Mouse (Mus musculus): ENCODE measurements around the gene Capn2. TPM values are rescaled to one million over a fixed set of nuclear protein-coding genes. Genes with fewer than 3 reads are reported as not detected.

The Capn2 gene
- polyA plus RNA-seq, 1 experiment from 2014 or later: 51.4 TPM

DNA sequence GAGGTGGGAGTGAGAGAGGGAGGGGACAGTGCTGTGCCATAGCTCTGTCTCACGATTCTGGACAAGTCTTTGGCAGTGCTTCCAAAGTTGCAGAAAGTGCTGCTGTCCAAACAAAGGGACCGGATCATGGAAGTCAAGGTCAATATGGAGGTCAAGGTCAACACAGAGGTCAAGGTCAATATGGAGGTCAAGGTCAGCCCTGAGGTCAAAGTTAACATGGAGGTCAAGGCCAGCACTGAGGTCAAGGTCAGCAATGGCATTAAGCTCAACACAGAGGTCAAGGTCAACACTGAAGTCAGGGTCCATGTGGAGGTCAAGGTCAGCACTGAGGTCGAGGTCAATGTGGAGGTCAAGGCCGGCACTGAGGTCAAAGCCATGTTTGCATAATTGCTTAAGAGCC lies 16.6 kb downstream of the Capn2 start:
- peaks cover 3% of the 10 kb centered on the region for H3K36me3 ChIP-seq (ENCODE audit: control insufficient read depth, insufficient read depth, low read length)
- no peak overlapping the region for H3K9ac ChIP-seq (ENCODE audit: low read depth, low read length)
- no peak overlapping the region for H3K4me2 ChIP-seq
- peaks cover 53% of the 10 kb centered on the region for H3K4me1 ChIP-seq (replicated peaks; ENCODE audit: control insufficient read depth, insufficient read depth, low read length)
- no peaks in the 10 kb centered on the region for H3K9me3 ChIP-seq (ENCODE audit: control insufficient read depth, low read length)
- H3K27me3 ChIP-seq (replicated peaks; ENCODE audit: control insufficient read depth, insufficient read depth, low read length): no peaks in the 10 kb centered on the region
- ATAC-seq (replicated peaks; ENCODE audit: low FRiP score): no peak
- no peak overlapping the region for H3K4me3 ChIP-seq (ENCODE audit: low read depth, low read length)
- 78% methylated on average over 4 of the region's 4 CpGs for WGBS
- H3K27ac ChIP-seq (ENCODE audit: low read depth, low read length): no peak overlapping the region
- no peak for DNase-seq (ENCODE audit: low spot score)

DNA sequence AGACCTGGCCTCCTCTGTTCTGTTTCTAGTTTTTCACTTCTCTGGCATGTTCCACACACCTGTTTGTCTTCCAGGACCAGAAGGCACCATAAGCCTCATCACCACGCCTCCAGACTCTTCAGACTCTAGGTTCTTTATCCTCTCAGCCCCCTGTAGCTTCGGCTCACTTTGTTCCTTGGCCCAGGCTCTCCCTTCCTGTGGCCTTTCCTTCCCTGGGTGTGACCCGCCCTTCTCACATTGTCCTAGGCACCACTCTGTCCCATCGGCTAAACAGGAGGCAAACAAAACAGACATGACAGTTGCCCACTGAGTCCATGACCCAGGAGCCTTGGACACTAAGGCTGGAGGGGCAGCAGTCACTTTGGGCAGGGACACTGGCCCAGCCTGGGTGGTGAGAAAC lies 17.2 kb downstream of the Capn2 start:
- Histone ChIP-seq H3K27me3 (replicated peaks; ENCODE audit: control insufficient read depth, insufficient read depth, low read length) (no peaks in the 10 kb centered on the region), H3K36me3 (ENCODE audit: control insufficient read depth, insufficient read depth, low read length) (peaks cover 3% of the 10 kb centered on the region), H3K9me3 (ENCODE audit: control insufficient read depth, low read length) (no peaks in the 10 kb centered on the region), H3K4me3 (ENCODE audit: low read depth, low read length) (no peak overlapping the region), H3K27ac (ENCODE audit: low read depth, low read length) (no peak overlapping the region), H3K4me1 (replicated peaks; ENCODE audit: control insufficient read depth, insufficient read depth, low read length) (peaks cover 50% of the 10 kb centered on the region), H3K9ac (ENCODE audit: low read depth, low read length) (no peak overlapping the region), H3K4me2 (no peak overlapping the region)
- DNase-seq (ENCODE audit: low spot score) (no peak), ATAC-seq (replicated peaks; ENCODE audit: low FRiP score) (no peak)
- 73% methylated on average over 4 of the region's 4 CpGs for WGBS

DNA sequence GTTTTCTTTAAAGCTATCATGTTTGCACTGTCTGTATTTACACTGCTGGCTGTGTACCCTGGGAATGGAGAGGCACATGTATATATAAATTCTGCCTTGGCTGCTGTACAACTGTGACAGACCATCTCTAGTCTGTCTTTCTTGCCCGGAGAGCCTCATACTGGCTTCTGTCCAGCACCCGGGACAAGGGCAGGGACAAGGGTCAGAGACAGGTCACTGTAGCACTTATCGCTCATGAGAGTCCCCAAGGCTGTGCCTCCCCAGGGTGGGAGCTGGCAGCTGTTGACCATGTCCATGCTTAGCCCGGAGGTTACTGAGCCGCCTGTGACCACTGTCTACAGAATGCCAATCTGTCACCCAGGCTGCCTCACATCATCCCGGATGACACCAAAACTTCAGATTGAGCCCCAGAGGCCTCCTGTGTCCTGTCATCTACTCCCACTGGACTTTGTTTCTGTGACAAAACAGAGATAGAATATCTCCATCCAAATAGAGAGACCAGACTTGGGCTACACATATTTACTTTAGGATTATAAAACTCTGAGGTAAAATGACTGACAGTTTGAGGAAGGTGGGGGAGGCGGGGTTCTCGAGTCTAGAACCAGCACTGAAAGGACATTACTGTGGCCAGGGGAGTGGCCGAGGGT lies 17.8 kb downstream of the Capn2 start:
- Histone ChIP-seq H3K9me3 (ENCODE audit: control insufficient read depth, low read length) (no peaks in the 10 kb centered on the region), H3K4me3 (ENCODE audit: low read depth, low read length) (no peak overlapping the region), H3K4me2 (no peak overlapping the region), H3K36me3 (ENCODE audit: control insufficient read depth, insufficient read depth, low read length) (peaks cover 3% of the 10 kb centered on the region), H3K27ac (ENCODE audit: low read depth, low read length) (no peak overlapping the region), H3K27me3 (replicated peaks; ENCODE audit: control insufficient read depth, insufficient read depth, low read length) (no peaks in the 10 kb centered on the region), H3K4me1 (replicated peaks; ENCODE audit: control insufficient read depth, insufficient read depth, low read length) (peaks cover 48% of the 10 kb centered on the region), H3K9ac (ENCODE audit: low read depth, low read length) (no peak overlapping the region)
- DNase-seq (ENCODE audit: low spot score): no peak
- no peak for ATAC-seq (replicated peaks; ENCODE audit: low FRiP score)
- WGBS: 68% methylated on average over 9 of the region's 9 CpGs

DNA sequence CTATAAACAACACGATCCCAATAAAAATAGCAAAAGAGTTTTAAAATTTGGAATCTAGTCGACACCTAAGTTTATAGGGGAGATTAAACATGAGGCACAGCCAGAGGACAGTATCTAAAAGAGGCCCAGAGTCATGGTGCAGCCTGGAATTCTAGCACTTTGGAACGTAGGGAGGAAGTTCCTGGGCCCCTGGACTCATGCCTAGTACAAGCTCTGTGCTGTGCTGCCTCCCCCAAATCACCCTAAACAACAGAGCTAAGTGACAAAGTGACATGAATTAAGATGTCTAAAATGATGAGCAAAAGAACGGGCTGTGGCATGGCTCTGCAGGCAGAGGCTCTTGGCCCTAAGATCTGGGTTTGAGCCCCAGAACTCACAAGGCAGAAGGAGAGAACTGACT lies 19.7 kb downstream of the Capn2 start:
- H3K27ac ChIP-seq (ENCODE audit: low read depth, low read length): no peak overlapping the region
- 53% methylated on average over 4 of the region's 4 CpGs for WGBS
- peaks cover 33% of the 10 kb centered on the region for H3K4me1 ChIP-seq (replicated peaks; ENCODE audit: control insufficient read depth, insufficient read depth, low read length)
- peaks cover 3% of the 10 kb centered on the region for H3K36me3 ChIP-seq (ENCODE audit: control insufficient read depth, insufficient read depth, low read length)
- DNase-seq (ENCODE audit: low spot score) (no peak), ATAC-seq (replicated peaks; ENCODE audit: low FRiP score) (no peak)
- H3K9me3 ChIP-seq (ENCODE audit: control insufficient read depth, low read length): no peaks in the 10 kb centered on the region
- H3K27me3 ChIP-seq (replicated peaks; ENCODE audit: control insufficient read depth, insufficient read depth, low read length): no peaks in the 10 kb centered on the region
- H3K4me3 ChIP-seq (ENCODE audit: low read depth, low read length): no peak overlapping the region
- H3K9ac ChIP-seq (ENCODE audit: low read depth, low read length): no peak overlapping the region
- H3K4me2 ChIP-seq: no peak overlapping the region

DNA sequence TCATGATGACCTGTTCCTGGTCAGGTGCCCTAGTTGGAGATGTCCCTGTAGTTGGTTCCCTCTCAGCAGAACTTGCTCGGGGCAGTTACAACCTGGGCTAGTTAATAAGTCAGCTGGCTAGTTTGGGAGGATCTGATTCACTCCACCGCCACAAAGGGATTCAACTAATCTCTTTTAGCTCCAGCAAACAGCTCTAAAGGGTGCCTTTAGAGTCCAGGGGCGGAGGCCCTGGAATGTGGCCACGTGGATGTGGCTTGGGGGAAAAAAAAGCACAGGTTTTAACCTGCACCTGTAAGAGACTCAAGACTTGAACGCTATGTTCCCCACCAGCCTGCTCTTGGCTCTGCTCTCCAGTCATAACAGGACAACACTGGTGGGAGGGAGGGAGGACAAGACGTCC lies 20.7 kb downstream of the Capn2 start:
- peaks cover 6% of the 10 kb centered on the region for H3K36me3 ChIP-seq (ENCODE audit: control insufficient read depth, insufficient read depth, low read length)
- WGBS: 79% methylated on average over 6 of the region's 6 CpGs
- ATAC-seq (replicated peaks; ENCODE audit: low FRiP score) (no peak), DNase-seq (ENCODE audit: low spot score) (no peak)
- no peak overlapping the region for H3K4me2 ChIP-seq
- H3K4me1 ChIP-seq (replicated peaks; ENCODE audit: control insufficient read depth, insufficient read depth, low read length): peaks cover 29% of the 10 kb centered on the region
- H3K27ac ChIP-seq (ENCODE audit: low read depth, low read length): no peak overlapping the region
- H3K9ac ChIP-seq (ENCODE audit: low read depth, low read length): no peak overlapping the region
- no peak overlapping the region for H3K4me3 ChIP-seq (ENCODE audit: low read depth, low read length)
- no peaks in the 10 kb centered on the region for H3K9me3 ChIP-seq (ENCODE audit: control insufficient read depth, low read length)
- H3K27me3 ChIP-seq (replicated peaks; ENCODE audit: control insufficient read depth, insufficient read depth, low read length): no peaks in the 10 kb centered on the region

DNA sequence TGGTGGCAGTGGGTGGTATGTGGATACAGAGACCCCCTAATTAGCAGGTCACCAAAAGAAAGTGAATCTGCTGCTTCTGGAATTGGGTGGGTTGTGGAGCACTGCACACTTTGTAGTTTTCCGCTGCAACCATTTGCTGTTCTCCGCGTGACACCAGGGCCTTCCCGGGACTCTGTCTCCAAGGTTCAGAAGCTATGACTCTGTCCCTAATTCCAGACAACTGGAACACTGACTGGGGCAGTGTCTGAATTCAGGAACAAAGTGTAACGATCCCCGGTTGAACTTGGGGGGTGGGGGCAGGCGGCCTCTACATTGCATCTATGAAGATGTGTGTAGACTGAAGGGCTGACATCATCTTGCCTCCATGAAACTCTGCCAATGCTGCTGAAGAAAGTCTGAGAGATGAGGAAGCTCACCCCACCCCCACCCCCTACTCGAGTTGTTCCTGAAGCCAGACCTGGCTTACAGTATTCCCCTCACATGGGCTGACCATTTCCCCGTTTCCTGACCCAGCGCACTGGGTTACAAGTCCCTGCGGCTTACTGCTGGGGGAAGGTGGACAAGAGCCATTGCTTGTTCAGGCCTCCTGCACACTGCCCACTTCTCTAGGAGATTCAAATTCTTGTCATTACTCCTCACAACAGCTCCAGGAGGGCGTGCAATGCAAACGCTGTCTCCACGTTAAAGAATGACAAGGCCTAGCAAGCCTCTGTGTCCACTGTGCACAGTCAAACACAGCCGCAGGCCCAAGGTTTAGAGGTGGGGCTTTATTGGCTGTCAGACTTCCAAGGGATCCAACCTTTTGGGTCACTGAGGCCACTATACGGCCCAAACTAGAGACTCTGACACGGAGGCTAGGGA lies 22.9 kb downstream of the Capn2 start:
- no peak for ATAC-seq (replicated peaks; ENCODE audit: low FRiP score)
- Histone ChIP-seq H3K4me1 (replicated peaks; ENCODE audit: control insufficient read depth, insufficient read depth, low read length) (peaks cover 30% of the 10 kb centered on the region), H3K9me3 (ENCODE audit: control insufficient read depth, low read length) (no peaks in the 10 kb centered on the region), H3K4me2 (no peak overlapping the region), H3K27ac (ENCODE audit: low read depth, low read length) (no peak overlapping the region), H3K4me3 (ENCODE audit: low read depth, low read length) (no peak overlapping the region), H3K9ac (ENCODE audit: low read depth, low read length) (no peak overlapping the region), H3K36me3 (ENCODE audit: control insufficient read depth, insufficient read depth, low read length) (0 out of 2 replicates have a peak, but pooled peaks cover 4% of the 10 kb centered on the region), H3K27me3 (replicated peaks; ENCODE audit: control insufficient read depth, insufficient read depth, low read length) (no peaks in the 10 kb centered on the region)
- DNase-seq (ENCODE audit: low spot score): no peak
- 66% methylated on average over 17 of the region's 17 CpGs for WGBS

DNA sequence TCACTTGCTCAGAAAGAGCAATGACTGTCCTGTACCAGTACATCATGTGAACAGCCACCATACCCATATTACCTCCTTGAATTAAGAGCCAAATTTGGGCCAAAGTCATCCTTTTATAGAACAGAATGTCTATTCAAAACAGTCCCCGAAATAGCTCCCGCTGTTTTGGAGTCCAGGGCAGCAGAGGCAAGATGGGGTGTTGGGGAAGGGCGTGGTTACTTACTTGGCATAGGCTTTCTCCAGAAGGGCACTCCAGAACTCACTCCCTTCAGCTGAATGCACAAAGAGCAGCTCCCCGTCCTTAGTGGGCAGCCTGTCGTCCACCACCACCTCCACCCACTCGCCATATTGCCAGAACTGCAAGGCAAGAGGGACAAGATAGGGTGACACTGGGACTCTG lies 25.6 kb downstream of the Capn2 start:
- WGBS: 86% methylated on average over 6 of the region's 6 CpGs
- peaks cover 13% of the 10 kb centered on the region for H3K4me1 ChIP-seq (replicated peaks; ENCODE audit: control insufficient read depth, insufficient read depth, low read length)
- no peak overlapping the region for H3K9ac ChIP-seq (ENCODE audit: low read depth, low read length)
- no peaks in the 10 kb centered on the region for H3K9me3 ChIP-seq (ENCODE audit: control insufficient read depth, low read length)
- H3K27me3 ChIP-seq (replicated peaks; ENCODE audit: control insufficient read depth, insufficient read depth, low read length): no peaks in the 10 kb centered on the region
- no peak for DNase-seq (ENCODE audit: low spot score)
- peaks cover 6% of the 10 kb centered on the region; the same call in 1 of the 2 replicates for H3K36me3 ChIP-seq (ENCODE audit: control insufficient read depth, insufficient read depth, low read length)
- no peak overlapping the region for H3K4me2 ChIP-seq
- no peak overlapping the region for H3K27ac ChIP-seq (ENCODE audit: low read depth, low read length)
- ATAC-seq (replicated peaks; ENCODE audit: low FRiP score): no peak
- H3K4me3 ChIP-seq (ENCODE audit: low read depth, low read length): no peak overlapping the region

DNA sequence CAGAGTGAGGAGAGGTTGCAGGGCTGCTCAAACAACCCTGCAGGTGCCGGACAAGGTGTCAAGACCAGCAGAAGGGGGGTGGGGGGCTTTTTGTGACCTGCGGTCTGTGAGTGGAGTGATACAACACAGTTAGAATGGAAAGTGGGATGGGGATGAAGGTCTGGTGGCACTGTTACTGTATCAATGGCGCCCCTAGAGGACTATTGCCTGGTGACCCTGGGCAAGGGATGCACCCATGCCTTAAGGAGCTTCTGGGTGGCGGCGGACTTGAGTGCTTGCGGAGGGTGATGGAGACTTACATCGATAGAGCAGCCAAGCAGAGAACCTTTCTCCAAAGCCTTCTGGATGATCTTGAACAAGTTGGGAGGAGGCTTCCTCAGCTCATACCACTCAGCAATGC lies 26.8 kb downstream of the Capn2 start:
- no peak for ATAC-seq (replicated peaks; ENCODE audit: low FRiP score)

More for the DNA sequence above, 26.8 kb downstream of the Capn2 start:
- H3K4me2 ChIP-seq: no peak overlapping the region
- no peaks in the 10 kb centered on the region for H3K27me3 ChIP-seq (replicated peaks; ENCODE audit: control insufficient read depth, insufficient read depth, low read length)
- H3K4me3 ChIP-seq (ENCODE audit: low read depth, low read length): no peak overlapping the region
- 71% methylated on average over 7 of the region's 7 CpGs for WGBS
- H3K9me3 ChIP-seq (ENCODE audit: control insufficient read depth, low read length): no peaks in the 10 kb centered on the region
- peaks cover 11% of the 10 kb centered on the region; the same call in 1 of the 2 replicates for H3K36me3 ChIP-seq (ENCODE audit: control insufficient read depth, insufficient read depth, low read length)
- H3K9ac ChIP-seq (ENCODE audit: low read depth, low read length): no peak overlapping the region
- peaks cover 11% of the 10 kb centered on the region for H3K4me1 ChIP-seq (replicated peaks; ENCODE audit: control insufficient read depth, insufficient read depth, low read length)
- DNase-seq (ENCODE audit: low spot score): no peak
- no peak overlapping the region for H3K27ac ChIP-seq (ENCODE audit: low read depth, low read length)

All from liver, embryonic 11.5 days (tissue).